Mouse (Mus musculus) midbrain, embryonic 12.5 days (tissue): ENCODE results near the gene Serpina10. TPM values are rescaled to one million over a fixed set of nuclear protein-coding genes. Genes with fewer than 3 reads are reported as not detected.
"Not testable (repeated sequence)": the region's sequence is repeated elsewhere in the genome, so short reads cannot be mapped to it uniquely, and the experiment has no call there.

Experiments used
- ATAC-seq: fragments of 200-750 bp; cut with Nextera tagmentation; 2 replicates; pipeline ENCODE4 v1.8.0; 2017; ENCODE audit warnings: low read depth, moderate TSS enrichment, moderate library complexity; ENCODE audit not compliant: low FRiP score
- H3K27ac ChIP-seq: fragments of 300-500 bp; sonication (generic); replicated peaks from 2 replicates; pipeline ENCODE4 v1.5.1; 2016; ENCODE audit warnings: mild to moderate bottlenecking
- H3K27me3 ChIP-seq: fragments of 300-500 bp; sonication (generic); 2 replicates; pipeline ENCODE4 v1.6.1; 2016; ENCODE audit warnings: mild to moderate bottlenecking
- H3K36me3 ChIP-seq: fragments of 300-500 bp; sonication (generic); 2 replicates; pipeline ENCODE4 v1.6.1; 2016
- H3K4me1 ChIP-seq: fragments of 300-500 bp; sonication (generic); 2 replicates; pipeline ENCODE4 v1.6.1; 2016
- H3K4me2 ChIP-seq: fragments of 300-500 bp; sonication (generic); replicated peaks from 2 replicates; pipeline ENCODE4 v1.6.1; 2016; ENCODE audit warnings: mild to moderate bottlenecking, moderate library complexity
- H3K4me3 ChIP-seq: fragments of 300-500 bp; sonication (generic); 2 replicates; pipeline ENCODE4 v1.5.1; 2016; ENCODE audit warnings: mild to moderate bottlenecking
- H3K9ac ChIP-seq: fragments of 300-500 bp; sonication (generic); replicated peaks from 2 replicates; pipeline ENCODE4 v1.6.1; 2016; ENCODE audit warnings: mild to moderate bottlenecking, moderate library complexity
- H3K9me3 ChIP-seq: fragments of 300-500 bp; sonication (generic); 2 replicates; pipeline ENCODE4 v1.6.1; 2016; ENCODE audit warnings: mild to moderate bottlenecking
- WGBS: fragments of 180-500 bp; shearing (Covaris S2); methylation state at CpG from one replicate; pipeline ENCODE4 v1.1.7; 2016; 5-methylcytosine and 5-hydroxymethylcytosine counted together
- polyA plus RNA-seq: library from polyadenylated mRNA; unstranded; fragments of >200 nt; fragmentation: Nextera tagmentation; extraction: Ambion mirVana; gene quantifications from 2 replicates; pipeline ENCODE4 v1.2.1, GENCODE M21; 2016

Serpina10 gene
- polyA plus RNA-seq = 0.21 TPM in 1 of 2 replicates, not detected in the other

GRCm38 (mm10) chr12:103631203-103631612, at the start of gene Serpina10:
Serpina10 (minus strand) TSS chr12:103631444.
- no peak for ATAC-seq
- Histone ChIP-seq H3K4me1 (no peaks in the 10 kb centered on the region), H3K27ac (no peak within 1 kb of the TSS), H3K9ac (no peak within 1 kb of the TSS), H3K4me3 (no peak within 1 kb of the TSS), H3K27me3 (no peaks in the 10 kb centered on the region), H3K4me2 (no peak within 1 kb of the TSS), H3K9me3 (no peaks in the 10 kb centered on the region), H3K36me3 (no peaks in the 10 kb centered on the region)
- 73% methylated on average over 3 of the region's 3 CpGs for WGBS

GRCm38 (mm10) chr12:103679853-103680252, 48.6 kb upstream of the Serpina10 start:
- not testable (repeated sequence) for H3K4me3 ChIP-seq, H3K36me3 ChIP-seq, H3K27me3 ChIP-seq, H3K9me3 ChIP-seq, H3K27ac ChIP-seq, H3K4me2 ChIP-seq, ATAC-seq, H3K9ac ChIP-seq, H3K4me1 ChIP-seq
- WGBS = 94% methylated on average over 1 of the region's 1 CpGs

GRCm38 (mm10) chr12:103676039-103676438, 44.8 kb upstream of the Serpina10 start, which contains the start of gene Serpina16:
Serpina16 (minus strand) TSS chr12:103676139.
- H3K27me3 ChIP-seq = no peaks in the 10 kb centered on the region
- H3K9me3 ChIP-seq = no peaks in the 10 kb centered on the region
- no peak within 1 kb of the TSS for H3K9ac ChIP-seq
- WGBS = 95% methylated on average over 1 of the region's 1 CpGs
- H3K4me2 ChIP-seq = no peak within 1 kb of the TSS
- H3K4me3 ChIP-seq = no peak within 1 kb of the TSS
- ATAC-seq = no peak
- no peak within 1 kb of the TSS for H3K27ac ChIP-seq
- H3K4me1 ChIP-seq = no peaks in the 10 kb centered on the region
- no peaks in the 10 kb centered on the region for H3K36me3 ChIP-seq

- Histone ChIP-seq H3K9me3 (no peaks in the 10 kb centered on the region), H3K9ac (no peak overlapping the region), H3K4me1 (no peaks in the 10 kb centered on the region), H3K4me2 (no peak overlapping the region), H3K36me3 (no peaks in the 10 kb centered on the region), H3K4me3 (no peak overlapping the region), H3K27ac (no peak overlapping the region), H3K27me3 (no peaks in the 10 kb centered on the region)
- WGBS = 94% methylated on average over 2 of the region's 2 CpGs
- no peak for ATAC-seq
Observed at GRCm38 (mm10) chr12:103673179-103673578, 41.9 kb upstream of the Serpina10 start.

- no peak overlapping the region for H3K4me3 ChIP-seq
- ATAC-seq = no peak
- no peaks in the 10 kb centered on the region for H3K9me3 ChIP-seq
- no peak overlapping the region for H3K27ac ChIP-seq
- WGBS = 67% methylated on average over 3 of the region's 3 CpGs
- no peaks in the 10 kb centered on the region for H3K36me3 ChIP-seq
- no peak overlapping the region for H3K9ac ChIP-seq
- H3K27me3 ChIP-seq = no peaks in the 10 kb centered on the region
- H3K4me2 ChIP-seq = no peak overlapping the region
- H3K4me1 ChIP-seq = no peaks in the 10 kb centered on the region
Observed at GRCm38 (mm10) chr12:103671483-103671882, 40.2 kb upstream of the Serpina10 start.

- Histone ChIP-seq H3K9me3 (no peaks in the 10 kb centered on the region), H3K9ac (no peak overlapping the region), H3K36me3 (no peaks in the 10 kb centered on the region), H3K4me2 (no peak overlapping the region), H3K27me3 (no peaks in the 10 kb centered on the region), H3K4me3 (no peak overlapping the region), H3K4me1 (no peaks in the 10 kb centered on the region), H3K27ac (no peak overlapping the region)
- no peak for ATAC-seq
- WGBS = 71% methylated on average over 2 of the region's 2 CpGs
Observed at GRCm38 (mm10) chr12:103670964-103671363, 39.7 kb upstream of the Serpina10 start.

- Histone ChIP-seq H3K27ac (no peak overlapping the region), H3K27me3 (no peaks in the 10 kb centered on the region), H3K4me2 (no peak overlapping the region), H3K4me1 (no peaks in the 10 kb centered on the region), H3K4me3 (no peak overlapping the region), H3K9me3 (no peaks in the 10 kb centered on the region), H3K36me3 (no peaks in the 10 kb centered on the region), H3K9ac (no peak overlapping the region)
- 92% methylated on average over 5 of the region's 5 CpGs for WGBS
- ATAC-seq = no peak
Observed at GRCm38 (mm10) chr12:103670344-103670743, 39.1 kb upstream of the Serpina10 start.

GRCm38 (mm10) chr12:103665286-103665685, 34.0 kb upstream of the Serpina10 start:
- no peak overlapping the region for H3K4me3 ChIP-seq
- H3K9ac ChIP-seq = no peak overlapping the region
- H3K36me3 ChIP-seq = no peaks in the 10 kb centered on the region
- 92% methylated on average over 3 of the region's 3 CpGs for WGBS
- no peaks in the 10 kb centered on the region for H3K27me3 ChIP-seq
- no peak overlapping the region for H3K4me2 ChIP-seq
- no peak for ATAC-seq
- no peaks in the 10 kb centered on the region for H3K9me3 ChIP-seq
- H3K4me1 ChIP-seq = no peaks in the 10 kb centered on the region
- no peak overlapping the region for H3K27ac ChIP-seq

GRCm38 (mm10) chr12:103662053-103662452, 30.8 kb upstream of the Serpina10 start:
- not testable (repeated sequence) for H3K9ac ChIP-seq, H3K27me3 ChIP-seq, H3K36me3 ChIP-seq, H3K4me2 ChIP-seq, H3K4me1 ChIP-seq, H3K27ac ChIP-seq, H3K9me3 ChIP-seq, ATAC-seq, H3K4me3 ChIP-seq

- WGBS = 88% methylated on average over 5 of the region's 5 CpGs
Observed at GRCm38 (mm10) chr12:103660076-103660475, 28.8 kb upstream of the Serpina10 start.

GRCm38 (mm10) chr12:103659171-103659570, 27.9 kb upstream of the Serpina10 start:
- no peak overlapping the region for H3K9ac ChIP-seq
- 84% methylated on average over 2 of the region's 2 CpGs for WGBS
- H3K27me3 ChIP-seq = no peaks in the 10 kb centered on the region
- ATAC-seq = no peak
- no peak overlapping the region for H3K27ac ChIP-seq
- H3K4me3 ChIP-seq = no peak overlapping the region
- H3K9me3 ChIP-seq = no peaks in the 10 kb centered on the region
- H3K4me1 ChIP-seq = no peaks in the 10 kb centered on the region
- H3K36me3 ChIP-seq = no peaks in the 10 kb centered on the region
- H3K4me2 ChIP-seq = no peak overlapping the region

More at GRCm38 (mm10) chr12:103660076-103660475, 28.8 kb upstream of the Serpina10 start:
- H3K4me2 ChIP-seq = no peak overlapping the region
- no peaks in the 10 kb centered on the region for H3K4me1 ChIP-seq
- H3K9ac ChIP-seq = no peak overlapping the region
- no peak overlapping the region for H3K4me3 ChIP-seq
- no peaks in the 10 kb centered on the region for H3K36me3 ChIP-seq
- no peak for ATAC-seq
- no peak overlapping the region for H3K27ac ChIP-seq
- H3K9me3 ChIP-seq = no peaks in the 10 kb centered on the region
- no peaks in the 10 kb centered on the region for H3K27me3 ChIP-seq

GRCm38 (mm10) chr12:103657991-103658390, 26.7 kb upstream of the Serpina10 start:
- no peak for ATAC-seq

More at GRCm38 (mm10) chr12:103657991-103658390, 26.7 kb upstream of the Serpina10 start:
- H3K27me3 ChIP-seq = no peaks in the 10 kb centered on the region
- H3K4me3 ChIP-seq = no peak overlapping the region
- H3K4me1 ChIP-seq = no peaks in the 10 kb centered on the region
- H3K9ac ChIP-seq = no peak overlapping the region
- no peak overlapping the region for H3K4me2 ChIP-seq
- no peaks in the 10 kb centered on the region for H3K9me3 ChIP-seq
- no peaks in the 10 kb centered on the region for H3K36me3 ChIP-seq
- WGBS = 83% methylated on average over 10 of the region's 10 CpGs
- no peak overlapping the region for H3K27ac ChIP-seq
